Mouse (Mus musculus) MEL (cell line): ENCODE measurements around the gene Wars2. TPM values are rescaled to one million over a fixed set of nuclear protein-coding genes. Genes with fewer than 3 reads are reported as not detected.

ENCODE experiments used
- DNase-seq: peaks from one replicate; pipeline ENCODE4 v3.0.0; 2011; ENCODE audit warnings: low read depth, low spot score
- H3K27ac ChIP-seq: 2 replicates; pipeline ENCODE4 v1.5.1; 2012; ENCODE audit warnings: low read depth, mild to moderate bottlenecking, control low read depth, low read length, moderate library complexity; ENCODE audit not compliant: control insufficient read depth
- H3K27me3 ChIP-seq, 2 experiments: fragments of 150-350 bp in 1 of 2; sonication (generic) in 1 of 2; 2 replicates each; pipeline ENCODE4 v1.6.1; 2012; ENCODE audit warnings: low read length in 2 of 2, mild to moderate bottlenecking in 2 of 2, improper control_type of control experiment in 1 of 2, moderate library complexity in 1 of 2; ENCODE audit not compliant: insufficient read depth in 2 of 2, control insufficient read depth in 1 of 2
- H3K36me3 ChIP-seq, 2 experiments: 2 replicates each; pipeline ENCODE4 v1.6.1; 2012 to 2014; ENCODE audit warnings: low read length in 2 of 2, improper control_type of control experiment in 1 of 2, inconsistent platforms in 1 of 2, mild to moderate bottlenecking in 1 of 2; ENCODE audit not compliant: insufficient read depth in 2 of 2, control insufficient read depth in 1 of 2
- H3K4me1 ChIP-seq, 2 experiments: fragments of 150-350 bp in 1 of 2; sonication (generic) in 1 of 2; 2 replicates each; pipeline ENCODE4 v1.6.1; 2012; ENCODE audit warnings: low read length in 2 of 2, improper control_type of control experiment in 1 of 2, mild to moderate bottlenecking in 1 of 2; ENCODE audit not compliant: insufficient read depth in 2 of 2, control insufficient read depth in 1 of 2
- H3K4me3 ChIP-seq, 2 experiments: fragments of 150-350 bp in 1 of 2; sonication (generic) in 1 of 2; 2 replicates each; pipeline ENCODE4 v1.5.1; 2012; ENCODE audit warnings: low read depth in 2 of 2, low read length in 2 of 2, mild to moderate bottlenecking in 2 of 2, moderate library complexity in 2 of 2, control low read depth in 1 of 2, improper control_type of control experiment in 1 of 2; ENCODE audit not compliant: control insufficient read depth in 1 of 2, insufficient read depth in 1 of 2
- H3K79me2 ChIP-seq: 2 replicates; pipeline ENCODE4 v1.6.1; 2012; ENCODE audit warnings: mild to moderate bottlenecking, low read length, moderate library complexity; ENCODE audit not compliant: control insufficient read depth, poor library complexity, insufficient read depth
- H3K9ac ChIP-seq: 2 replicates; pipeline ENCODE4 v1.6.1; 2012; ENCODE audit warnings: low read depth, mild to moderate bottlenecking, control low read depth, low read length, moderate library complexity; ENCODE audit not compliant: control insufficient read depth, poor library complexity, severe bottlenecking
- H3K9me3 ChIP-seq: fragments of 150-350 bp; sonication (generic); replicated peaks from 2 replicates; pipeline ENCODE4 v1.6.1; 2012; ENCODE audit warnings: mild to moderate bottlenecking, low read length, improper control_type of control experiment, moderate library complexity; ENCODE audit not compliant: insufficient read depth
- BHLHE40 ChIP-seq: IDR thresholded peaks from 2 replicates; pipeline ENCODE4 v1.6.1; 2012; ENCODE audit warnings: low read depth, mild to moderate bottlenecking, inconsistent platforms, low read length, improper control_type of control experiment, borderline replicate concordance
- CHD1 ChIP-seq: IDR thresholded peaks from 2 replicates; pipeline ENCODE4 v1.6.1; 2012; ENCODE audit warnings: low read depth, mild to moderate bottlenecking, inconsistent platforms, low read length, improper control_type of control experiment
- CHD2 ChIP-seq: IDR thresholded peaks from 2 replicates; pipeline ENCODE4 v1.6.1; 2011; ENCODE audit warnings: low read length, improper control_type of control experiment
- CTCF ChIP-seq, 3 experiments: IDR thresholded peaks in 2 of 3; conservative IDR thresholded peaks in 1 of 3; 2 replicates each; pipeline ENCODE4 v1.5.1; 2011 to 2012; ENCODE audit warnings: low read length in 3 of 3, low read depth in 2 of 3, mild to moderate bottlenecking in 2 of 3, improper control_type of control experiment in 1 of 3, inconsistent platforms in 1 of 3, mixed read lengths in 1 of 3, moderate library complexity in 1 of 3; ENCODE audit not compliant: control insufficient read depth in 1 of 3, insufficient read depth in 1 of 3, poor library complexity in 1 of 3, severe bottlenecking in 1 of 3
- E2F4 ChIP-seq: IDR thresholded peaks from 2 replicates; pipeline ENCODE4 v1.6.1; 2011; ENCODE audit warnings: low read depth, low read length, improper control_type of control experiment, borderline replicate concordance
- ELF1 ChIP-seq: IDR thresholded peaks from 2 replicates; pipeline ENCODE4 v1.6.1; 2014; ENCODE audit warnings: low read depth, mild to moderate bottlenecking, inconsistent platforms, low read length, improper control_type of control experiment, moderate library complexity
- EP300 ChIP-seq, 2 experiments: IDR thresholded peaks; 2 replicates each; pipeline ENCODE4 v1.6.1; 2011; ENCODE audit warnings: improper control_type of control experiment in 2 of 2, low read length in 2 of 2, low read depth in 1 of 2, mild to moderate bottlenecking in 1 of 2
- ETS1 ChIP-seq: IDR thresholded peaks from 2 replicates; pipeline ENCODE4 v1.6.1; 2012; ENCODE audit warnings: low read depth, mild to moderate bottlenecking, inconsistent platforms, low read length, improper control_type of control experiment, moderate library complexity
- GABPA ChIP-seq: IDR thresholded peaks from 2 replicates; pipeline ENCODE4 v1.6.1; 2012; ENCODE audit warnings: low read depth, mild to moderate bottlenecking, inconsistent platforms, low read length, improper control_type of control experiment, moderate library complexity
- GATA1 ChIP-seq: IDR thresholded peaks from 2 replicates; pipeline ENCODE4 v1.6.1; 2011; ENCODE audit warnings: low read depth, low read length, improper control_type of control experiment
- HCFC1 ChIP-seq: IDR thresholded peaks from 2 replicates; pipeline ENCODE4 v1.6.1; 2012; ENCODE audit warnings: low read depth, mild to moderate bottlenecking, inconsistent platforms, low read length, improper control_type of control experiment, moderate library complexity
- JUND ChIP-seq: IDR thresholded peaks from 2 replicates; pipeline ENCODE4 v1.6.1; 2011; ENCODE audit warnings: low read depth, mild to moderate bottlenecking, improper control_type of control experiment, low read length
- KAT2A ChIP-seq: conservative IDR thresholded peaks from 2 replicates; pipeline ENCODE4 v1.6.1; 2012; ENCODE audit warnings: low read depth, low read length, improper control_type of control experiment, inconsistent platforms
- MAFK ChIP-seq: IDR thresholded peaks from 2 replicates; pipeline ENCODE4 v1.6.1; 2011; ENCODE audit warnings: low read depth, mild to moderate bottlenecking, low read length, improper control_type of control experiment, borderline replicate concordance
- MAX ChIP-seq: IDR thresholded peaks from 2 replicates; pipeline ENCODE4 v1.6.1; 2011; ENCODE audit warnings: low read length, improper control_type of control experiment
- MAZ ChIP-seq: IDR thresholded peaks from 2 replicates; pipeline ENCODE4 v1.6.1; 2012; ENCODE audit warnings: low read depth, mild to moderate bottlenecking, inconsistent platforms, low read length, improper control_type of control experiment
- MEF2A ChIP-seq: IDR thresholded peaks from 2 replicates; pipeline ENCODE4 v1.6.1; 2014; ENCODE audit warnings: low read depth, mild to moderate bottlenecking, inconsistent platforms, low read length, improper control_type of control experiment; ENCODE audit not compliant: poor library complexity, insufficient replicate concordance, severe bottlenecking; ENCODE audit errors: extremely low read depth
- MXI1 ChIP-seq: IDR thresholded peaks from 2 replicates; pipeline ENCODE4 v1.6.1; 2011; ENCODE audit warnings: mild to moderate bottlenecking, low read depth, low read length, improper control_type of control experiment
- MYB ChIP-seq: IDR thresholded peaks from 2 replicates; pipeline ENCODE4 v1.6.1; 2011; ENCODE audit warnings: mild to moderate bottlenecking, low read depth, low read length, improper control_type of control experiment
- MYC ChIP-seq: IDR thresholded peaks from 2 replicates; pipeline ENCODE4 v1.6.1; 2011; ENCODE audit warnings: low read depth, mild to moderate bottlenecking, low read length, improper control_type of control experiment, moderate library complexity
- NELFE ChIP-seq: IDR thresholded peaks from 2 replicates; pipeline ENCODE4 v1.6.1; 2011; ENCODE audit warnings: low read depth, low read length, improper control_type of control experiment
- NRF1 ChIP-seq: IDR thresholded peaks from 2 replicates; pipeline ENCODE4 v1.6.1; 2014; ENCODE audit warnings: low read depth, mild to moderate bottlenecking, inconsistent platforms, low read length, improper control_type of control experiment, moderate library complexity; ENCODE audit not compliant: poor library complexity, insufficient read depth, severe bottlenecking
- POLR2A ChIP-seq, 2 experiments: IDR thresholded peaks; 2 replicates each; pipeline ENCODE4 v1.6.1; 2011 to 2012; ENCODE audit warnings: low read length in 2 of 2, mild to moderate bottlenecking in 2 of 2, control low read depth in 1 of 2, improper control_type of control experiment in 1 of 2, low read depth in 1 of 2, moderate library complexity in 1 of 2; ENCODE audit not compliant: control insufficient read depth in 1 of 2, insufficient read depth in 1 of 2, poor library complexity in 1 of 2
- POLR2AphosphoS2 ChIP-seq: IDR thresholded peaks from 2 replicates; pipeline ENCODE4 v1.6.1; 2011; ENCODE audit warnings: low read length, improper control_type of control experiment
- POLR2AphosphoS5 ChIP-seq: IDR thresholded peaks from 2 replicates; pipeline ENCODE4 v1.6.1; 2012; ENCODE audit warnings: low read depth, borderline replicate concordance, mild to moderate bottlenecking, inconsistent platforms, low read length, moderate library complexity, mixed read lengths
- RAD21 ChIP-seq: IDR thresholded peaks from 2 replicates; pipeline ENCODE4 v1.6.1; 2011; ENCODE audit warnings: mild to moderate bottlenecking, low read depth, low read length, improper control_type of control experiment
- RCOR1 ChIP-seq: IDR thresholded peaks from 2 replicates; pipeline ENCODE4 v1.6.1; 2012; ENCODE audit warnings: low read depth, mild to moderate bottlenecking, inconsistent platforms, low read length, improper control_type of control experiment
- SIN3A ChIP-seq: IDR thresholded peaks from 2 replicates; pipeline ENCODE4 v1.6.1; 2012; ENCODE audit warnings: low read length, improper control_type of control experiment, inconsistent platforms
- SMC3 ChIP-seq: IDR thresholded peaks from 2 replicates; pipeline ENCODE4 v1.6.1; 2011; ENCODE audit warnings: low read depth, low read length, improper control_type of control experiment
- TAL1 ChIP-seq: IDR thresholded peaks from 2 replicates; pipeline ENCODE4 v1.6.1; 2012; ENCODE audit warnings: mild to moderate bottlenecking, inconsistent platforms, low read length, moderate library complexity, mixed read lengths
- TBP ChIP-seq: IDR thresholded peaks from 2 replicates; pipeline ENCODE4 v1.8.0; 2011; ENCODE audit warnings: low read depth, low read length, improper control_type of control experiment
- TCF12 ChIP-seq: IDR thresholded peaks from 2 replicates; pipeline ENCODE4 v1.6.1; 2014; ENCODE audit warnings: low read depth, mild to moderate bottlenecking, inconsistent platforms, low read length, improper control_type of control experiment, moderate library complexity
- UBTF ChIP-seq: IDR thresholded peaks from 2 replicates; pipeline ENCODE4 v1.6.1; 2012; ENCODE audit warnings: low read depth, mild to moderate bottlenecking, inconsistent platforms, low read length, improper control_type of control experiment, moderate library complexity, borderline replicate concordance; ENCODE audit not compliant: insufficient read depth
- USF1 ChIP-seq: IDR thresholded peaks from 2 replicates; pipeline ENCODE4 v1.6.1; 2014; ENCODE audit warnings: low read depth, mild to moderate bottlenecking, inconsistent platforms, low read length, improper control_type of control experiment, moderate library complexity
- USF2 ChIP-seq, 2 experiments: IDR thresholded peaks; 2 replicates each; pipeline ENCODE4 v1.6.1; 2011 to 2012; ENCODE audit warnings: improper control_type of control experiment in 2 of 2, low read length in 2 of 2, borderline replicate concordance in 1 of 2, inconsistent platforms in 1 of 2, low read depth in 1 of 2, mild to moderate bottlenecking in 1 of 2; ENCODE audit not compliant: insufficient read depth in 1 of 2
- ZKSCAN1 ChIP-seq: IDR thresholded peaks from 2 replicates; pipeline ENCODE4 v1.6.1; 2012; ENCODE audit warnings: low read depth, mild to moderate bottlenecking, inconsistent platforms, low read length, improper control_type of control experiment, moderate library complexity
- ZMIZ1 ChIP-seq: IDR thresholded peaks from 2 replicates; pipeline ENCODE4 v1.6.1; 2012; ENCODE audit warnings: low read depth, mild to moderate bottlenecking, inconsistent platforms, low read length, improper control_type of control experiment, moderate library complexity
- ZNF384 ChIP-seq: IDR thresholded peaks from 2 replicates; pipeline ENCODE4 v1.6.1; 2012; ENCODE audit warnings: low read depth, mild to moderate bottlenecking, inconsistent platforms, low read length, improper control_type of control experiment
- polyA plus RNA-seq, 2 experiments: library from polyadenylated mRNA; stranded (reverse) in 1 of 2; unstranded in 1 of 2; fragments of >175 nt in 1 of 2; fragments of >200 nt in 1 of 2; gene quantifications; 2 replicates each; pipeline versions ENCODE4 v1.2.1 to v1.2.4; 2012; ENCODE audit warnings: low replicate concordance in 2 of 2, low read depth in 1 of 2; ENCODE audit not compliant: insufficient read length in 2 of 2, insufficient read depth in 1 of 2, missing spikeins in 1 of 2
- total RNA-seq: library from RNA; depleted of rRNA; stranded (reverse); fragments of 300-350 nt; gene quantifications from 2 replicates; pipeline ENCODE4 v1.2.3, GENCODE M21; 2012

Wars2 gene
- total and polyA plus RNA-seq, 3 experiments, result 8.8 to 11.4 TPM; not detected in 1

DNA sequence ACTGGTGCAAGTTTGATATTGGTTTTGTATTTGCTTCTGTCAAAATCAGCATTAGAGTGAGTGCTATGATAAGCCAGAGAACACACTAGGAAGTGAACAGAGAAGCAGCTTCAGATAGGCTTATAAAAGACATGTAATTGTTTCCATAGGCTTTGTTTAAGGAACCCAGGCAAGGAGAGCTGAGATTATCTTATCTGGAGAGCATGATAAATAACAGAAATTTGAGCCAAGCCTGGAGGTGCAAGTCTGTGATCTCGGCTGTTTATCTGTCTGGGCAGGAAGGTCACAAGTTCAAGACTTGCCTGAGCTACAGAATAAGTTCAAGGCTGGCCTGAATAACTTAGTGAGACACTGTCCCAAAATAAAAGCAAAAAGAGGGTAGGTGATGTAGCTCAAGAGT is 67.5 kb downstream of the Wars2 start:
- no peaks in the 10 kb centered on the region for H3K79me2 ChIP-seq
- H3K4me1 ChIP-seq, result peaks cover 3 to 5% of the 10 kb centered on the region in 2 experiments; a peak in 3 of 4 replicates
- no peak overlapping the region for H3K27ac ChIP-seq
- H3K36me3 ChIP-seq, result peaks cover 0 to 14% of the 10 kb centered on the region in 2 experiments; a peak in 2 of 4 replicates
- H3K4me3 ChIP-seq, result no peak overlapping the region
- H3K27me3 ChIP-seq, result no peaks in the 10 kb centered on the region
- no peak overlapping the region for H3K9ac ChIP-seq
- no peaks in the 10 kb centered on the region for H3K9me3 ChIP-seq
- DNase-seq, result peak; percentile 46
- TF ChIP-seq CTCF (IDR thresholded peaks at IDR 0.05 in 2 of 3, conservative IDR thresholded peaks at IDR 0.05 in 1 of 3; ENCODE audit: control insufficient read depth in 1 of 3, insufficient read depth in 1 of 3, low read depth in 2 of 3, low read length in 3 of 3, poor library complexity in 1 of 3, severe bottlenecking in 1 of 3) (no peak), CHD1 (no peak), ETS1 (peak; percentile 68), SMC3 (no peak), MYB (no peak), ZNF384 (no peak), RCOR1 (peak; percentile 46; the same call in 1 of the 2 replicates), POLR2AphosphoS5 (no peak), SIN3A (peak; percentile 47), USF1 (no peak), NRF1 (no peak), POLR2A (IDR thresholded peaks at IDR 0.05; ENCODE audit: control insufficient read depth in 1 of 2, insufficient read depth in 1 of 2, low read depth in 1 of 2, low read length in 2 of 2, poor library complexity in 1 of 2) (no peak), UBTF (no peak), ELF1 (peak; percentile 34; the same call in 1 of the 2 replicates), ZKSCAN1 (no peak), MAX (no peak), TAL1 (no peak), JUND (no peak), USF2 (IDR thresholded peaks at IDR 0.05; ENCODE audit: borderline replicate concordance in 1 of 2, insufficient read depth in 1 of 2, low read depth in 1 of 2, low read length in 2 of 2) (no peak), MXI1 (no peak), GABPA (no peak), E2F4 (no peak), MAZ (no peak), MAFK (no peak), MYC (no peak), ZMIZ1 (no peak), CHD2 (no peak), POLR2AphosphoS2 (no peak), RAD21 (no peak), TCF12 (peak; percentile 57; the same call in 1 of the 2 replicates), HCFC1 (0 out of 2 replicates have a peak, but pooled peaks have one; percentile 34), KAT2A (no peak), NELFE (no peak), MEF2A (no peak), EP300 (IDR thresholded peaks at IDR 0.05; ENCODE audit: low read depth in 1 of 2, low read length in 2 of 2) (peak; percentile 76 to 80), TBP (no peak), GATA1 (peak; percentile 88), BHLHE40 (no peak)
